Mouse (Mus musculus): ENCODE results near the gene Pex5l.

Gene Pex5l

GRCm38 (mm10) chr3:33142901-33143461, at the start of gene Pex5l:
Gene Pex5l, minus strand, starts transcription at chr3:33143247.
- Histone ChIP-seq H3K36me3 (ENCODE audit: control insufficient read depth, insufficient read depth, low read length, poor library complexity, severe bottlenecking) (no peaks in the 10 kb centered on the region), H3K27me3 (ENCODE audit: control insufficient read depth, insufficient read depth, low read length, poor library complexity, severe bottlenecking) (no peaks in the 10 kb centered on the region)
- no peak for DNase-seq (ENCODE audit: low read depth, low spot score)

DNA sequence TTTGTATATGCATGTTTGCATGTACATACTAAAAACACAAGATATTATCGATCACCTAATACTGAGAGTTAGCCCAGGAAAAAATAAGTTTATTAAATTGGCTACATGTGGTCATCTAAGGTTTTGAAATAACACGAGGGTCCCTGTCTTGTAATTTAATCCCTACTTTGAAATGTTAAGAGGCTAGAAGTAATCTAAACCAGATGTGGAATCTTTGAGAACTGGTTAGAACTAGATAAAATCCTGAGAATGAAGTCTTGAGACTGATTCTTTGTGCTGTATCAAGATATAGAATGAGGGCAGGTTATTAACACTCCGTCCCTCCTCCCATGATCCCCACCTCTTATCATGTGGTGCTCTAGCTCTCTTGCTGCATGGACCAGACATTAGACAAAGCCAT, 22.1 kb upstream of the Pex5l start:
- DNase-seq (ENCODE audit: low read depth, low spot score): no peak
- Histone ChIP-seq H3K36me3 (ENCODE audit: control insufficient read depth, insufficient read depth, low read length, poor library complexity, severe bottlenecking) (no peaks in the 10 kb centered on the region), H3K27me3 (ENCODE audit: control insufficient read depth, insufficient read depth, low read length, poor library complexity, severe bottlenecking) (no peaks in the 10 kb centered on the region)

- no peak for DNase-seq (ENCODE audit: low read depth, low spot score)
- H3K36me3 ChIP-seq (ENCODE audit: control insufficient read depth, insufficient read depth, low read length, poor library complexity, severe bottlenecking): no peaks in the 10 kb centered on the region
- no peaks in the 10 kb centered on the region for H3K27me3 ChIP-seq (ENCODE audit: control insufficient read depth, insufficient read depth, low read length, poor library complexity, severe bottlenecking)
Measured at GRCm38 (mm10) chr3:33163821-33164220, 20.8 kb upstream of the Pex5l start.

DNA sequence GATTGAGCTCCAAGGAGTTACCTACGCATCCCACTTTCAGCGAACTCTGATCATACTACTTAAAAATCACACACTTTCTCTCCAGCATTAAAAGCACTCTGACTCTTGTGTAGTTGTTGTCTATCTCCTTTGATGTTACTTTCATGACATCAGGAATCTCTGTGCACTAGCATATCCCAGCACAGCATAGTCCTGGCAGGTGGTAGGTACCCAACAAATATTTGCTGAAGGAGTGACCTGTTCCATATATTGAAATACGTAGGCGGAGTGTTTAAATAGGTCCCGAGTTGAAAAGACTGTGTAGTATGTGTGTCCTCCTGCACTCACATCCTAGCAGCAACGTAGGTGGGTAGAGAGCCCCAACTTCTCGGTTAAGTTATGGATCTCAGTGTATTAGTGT, 545 bp upstream of the Pex5l start:
- Histone ChIP-seq H3K36me3 (ENCODE audit: control insufficient read depth, insufficient read depth, low read length, poor library complexity, severe bottlenecking) (no peaks in the 10 kb centered on the region), H3K27me3 (ENCODE audit: control insufficient read depth, insufficient read depth, low read length, poor library complexity, severe bottlenecking) (no peaks in the 10 kb centered on the region)
- no peak for DNase-seq (ENCODE audit: low read depth, low spot score)

DNA sequence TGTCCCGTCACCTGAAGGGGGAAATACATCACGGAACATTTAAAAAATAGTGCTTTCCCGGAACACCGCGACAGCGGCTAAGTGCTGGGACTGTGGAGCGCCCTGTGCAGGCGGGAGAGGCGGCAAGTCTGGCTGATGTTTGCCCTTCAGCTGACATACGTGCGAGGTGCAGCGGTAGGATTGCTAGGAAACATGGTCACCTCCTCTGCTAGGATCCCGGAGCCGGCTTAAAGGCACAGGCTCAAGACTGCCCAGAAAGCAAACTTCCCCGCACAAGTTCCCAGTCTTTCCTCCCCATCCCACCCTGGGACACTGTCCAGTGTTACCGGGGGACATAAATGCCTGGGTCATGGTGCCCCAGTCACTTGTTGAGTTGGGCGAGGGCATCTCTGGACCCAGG, 649 bp downstream of the Pex5l start:
- no peaks in the 10 kb centered on the region for H3K27me3 ChIP-seq (ENCODE audit: control insufficient read depth, insufficient read depth, low read length, poor library complexity, severe bottlenecking)

GRCm38 (mm10) chr3:33129944-33130343, 13.1 kb downstream of the Pex5l start:
- DNase-seq (ENCODE audit: low read depth, low spot score): no peak
- no peaks in the 10 kb centered on the region for H3K36me3 ChIP-seq (ENCODE audit: control insufficient read depth, insufficient read depth, low read length, poor library complexity, severe bottlenecking)
- no peaks in the 10 kb centered on the region; the same call in 1 of the 2 replicates for H3K27me3 ChIP-seq (ENCODE audit: control insufficient read depth, insufficient read depth, low read length, poor library complexity, severe bottlenecking)

More for the DNA sequence above, 649 bp downstream of the Pex5l start:
- H3K36me3 ChIP-seq (ENCODE audit: control insufficient read depth, insufficient read depth, low read length, poor library complexity, severe bottlenecking): no peaks in the 10 kb centered on the region
- DNase-seq (ENCODE audit: low read depth, low spot score): no peak

DNA sequence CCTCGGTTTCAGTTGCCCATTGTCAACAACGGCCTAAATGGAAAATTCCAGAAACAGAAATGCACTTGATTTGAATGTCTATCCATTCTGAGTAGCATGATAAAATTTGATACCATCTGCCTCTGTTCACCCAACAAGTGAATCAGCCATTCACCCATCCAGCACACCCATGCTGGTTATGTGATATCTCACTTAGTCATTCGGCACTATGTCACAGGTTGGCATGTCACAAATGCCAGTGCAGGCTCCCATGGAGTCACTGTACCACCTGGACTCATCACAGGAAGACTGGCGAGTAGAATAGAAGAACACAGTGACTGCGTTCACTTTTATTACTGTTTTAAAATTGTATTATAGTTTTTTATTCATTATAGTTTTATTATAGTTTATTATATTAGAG, 18.3 kb downstream of the Pex5l start:
- H3K27me3 ChIP-seq (ENCODE audit: control insufficient read depth, insufficient read depth, low read length, poor library complexity, severe bottlenecking): no peaks in the 10 kb centered on the region; the same call in 1 of the 2 replicates
- no peaks in the 10 kb centered on the region for H3K36me3 ChIP-seq (ENCODE audit: control insufficient read depth, insufficient read depth, low read length, poor library complexity, severe bottlenecking)
- DNase-seq (ENCODE audit: low read depth, low spot score): no peak

- H3K27me3 ChIP-seq (ENCODE audit: control insufficient read depth, insufficient read depth, low read length, poor library complexity, severe bottlenecking): no peaks in the 10 kb centered on the region
- no peaks in the 10 kb centered on the region for H3K36me3 ChIP-seq (ENCODE audit: control insufficient read depth, insufficient read depth, low read length, poor library complexity, severe bottlenecking)
- no peak for DNase-seq (ENCODE audit: low read depth, low spot score)
Measured at GRCm38 (mm10) chr3:33105785-33106184, 37.3 kb downstream of the Pex5l start.

DNA sequence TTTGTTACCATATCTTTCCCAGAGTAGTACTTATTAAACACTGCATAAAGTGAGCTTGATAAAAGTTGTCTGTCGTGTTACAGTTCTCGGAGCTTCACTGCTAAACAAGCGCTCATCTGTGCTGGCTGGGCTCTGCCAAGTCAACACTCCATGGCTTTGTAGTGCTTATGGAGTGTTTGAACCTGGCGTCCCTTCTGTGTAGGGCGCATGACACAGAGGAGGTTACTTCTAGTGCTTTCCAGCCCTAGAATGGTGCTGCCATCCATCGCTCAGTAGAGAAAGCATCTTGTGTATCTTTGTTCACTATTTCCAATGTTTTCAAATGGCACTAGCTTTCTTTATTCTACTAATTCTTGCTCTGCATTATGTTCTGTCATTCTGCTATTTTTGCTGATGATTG, 39.5 kb downstream of the Pex5l start:
- no peak for DNase-seq (ENCODE audit: low read depth, low spot score)
- Histone ChIP-seq H3K36me3 (ENCODE audit: control insufficient read depth, insufficient read depth, low read length, poor library complexity, severe bottlenecking) (no peaks in the 10 kb centered on the region), H3K27me3 (ENCODE audit: control insufficient read depth, insufficient read depth, low read length, poor library complexity, severe bottlenecking) (no peaks in the 10 kb centered on the region)

GRCm38 (mm10) chr3:33098550-33099295, 44.3 kb downstream of the Pex5l start:
- H3K36me3 ChIP-seq (ENCODE audit: control insufficient read depth, insufficient read depth, low read length, poor library complexity, severe bottlenecking): no peaks in the 10 kb centered on the region
- no peak for DNase-seq (ENCODE audit: low read depth, low spot score)
- H3K27me3 ChIP-seq (ENCODE audit: control insufficient read depth, insufficient read depth, low read length, poor library complexity, severe bottlenecking): no peaks in the 10 kb centered on the region

DNA sequence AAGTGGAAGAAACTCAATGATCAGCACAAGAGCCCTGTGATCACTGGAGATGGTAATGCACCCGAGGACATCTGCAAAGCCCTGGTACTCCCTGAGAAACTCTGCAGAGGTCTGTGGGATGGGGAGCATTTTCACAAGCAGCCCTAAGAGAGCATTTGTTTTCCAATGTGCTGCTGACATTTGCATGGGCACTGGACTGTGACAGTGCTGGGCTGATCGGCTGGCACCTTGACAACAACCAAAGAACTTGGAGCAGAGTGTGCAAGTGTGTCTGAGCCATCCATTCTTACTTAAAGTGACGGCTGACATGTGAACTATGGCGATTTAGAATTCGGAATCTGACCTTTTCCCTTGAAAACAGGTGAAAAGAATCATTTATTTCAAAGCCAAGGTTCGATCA, 49.4 kb downstream of the Pex5l start:
- Histone ChIP-seq H3K27me3 (ENCODE audit: control insufficient read depth, insufficient read depth, low read length, poor library complexity, severe bottlenecking) (no peaks in the 10 kb centered on the region), H3K36me3 (ENCODE audit: control insufficient read depth, insufficient read depth, low read length, poor library complexity, severe bottlenecking) (no peaks in the 10 kb centered on the region)
- no peak for DNase-seq (ENCODE audit: low read depth, low spot score)

DNA sequence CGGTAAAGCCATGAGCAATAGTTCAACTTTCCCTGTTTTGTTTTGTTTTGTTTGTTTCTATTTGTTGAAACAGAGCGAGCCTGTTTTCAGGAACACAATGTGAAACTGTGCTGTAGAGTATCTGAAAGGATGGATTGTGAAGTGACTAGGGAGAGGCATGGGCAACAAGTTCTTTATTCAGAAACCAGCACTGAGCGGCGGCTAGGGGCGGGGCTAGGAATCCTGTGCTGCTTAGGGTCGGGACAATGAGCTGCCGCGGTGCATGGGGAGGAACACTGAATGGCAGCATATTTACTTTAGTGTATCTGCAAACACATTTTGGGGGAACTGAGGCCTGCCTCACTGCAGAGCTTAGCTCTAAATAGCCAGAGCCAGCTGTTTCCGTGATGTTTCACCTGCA, 53.0 kb downstream of the Pex5l start:
- Histone ChIP-seq H3K36me3 (ENCODE audit: control insufficient read depth, insufficient read depth, low read length, poor library complexity, severe bottlenecking) (no peaks in the 10 kb centered on the region), H3K27me3 (ENCODE audit: control insufficient read depth, insufficient read depth, low read length, poor library complexity, severe bottlenecking) (no peaks in the 10 kb centered on the region)
- DNase-seq (ENCODE audit: low read depth, low spot score): no peak

- Histone ChIP-seq H3K27me3 (ENCODE audit: control insufficient read depth, insufficient read depth, low read length, poor library complexity, severe bottlenecking) (no peaks in the 10 kb centered on the region), H3K36me3 (ENCODE audit: control insufficient read depth, insufficient read depth, low read length, poor library complexity, severe bottlenecking) (no peaks in the 10 kb centered on the region)
- no peak for DNase-seq (ENCODE audit: low read depth, low spot score)
Measured at GRCm38 (mm10) chr3:33089470-33089869, 53.6 kb downstream of the Pex5l start.

DNA sequence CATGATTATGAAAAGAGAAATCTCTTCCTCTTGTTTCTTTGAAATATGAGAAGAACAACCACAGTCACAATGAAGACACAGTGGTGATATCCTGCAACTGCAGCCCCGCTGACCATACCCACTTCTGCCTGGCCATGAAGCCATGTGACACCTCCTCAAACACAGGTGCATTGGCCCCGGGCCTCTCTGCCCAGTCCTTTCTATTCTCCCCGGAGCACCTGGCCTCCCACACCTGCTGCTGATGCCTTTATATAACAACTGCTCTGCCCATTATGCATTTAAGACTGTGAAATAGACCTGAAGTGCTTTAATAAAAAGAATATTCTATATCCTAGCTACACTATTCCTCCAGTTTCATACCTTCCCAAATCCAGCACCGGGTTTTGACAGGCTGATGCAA, 54.8 kb downstream of the Pex5l start:
- Histone ChIP-seq H3K27me3 (ENCODE audit: control insufficient read depth, insufficient read depth, low read length, poor library complexity, severe bottlenecking) (no peaks in the 10 kb centered on the region), H3K36me3 (ENCODE audit: control insufficient read depth, insufficient read depth, low read length, poor library complexity, severe bottlenecking) (no peaks in the 10 kb centered on the region)
- DNase-seq (ENCODE audit: low read depth, low spot score): no peak

DNA sequence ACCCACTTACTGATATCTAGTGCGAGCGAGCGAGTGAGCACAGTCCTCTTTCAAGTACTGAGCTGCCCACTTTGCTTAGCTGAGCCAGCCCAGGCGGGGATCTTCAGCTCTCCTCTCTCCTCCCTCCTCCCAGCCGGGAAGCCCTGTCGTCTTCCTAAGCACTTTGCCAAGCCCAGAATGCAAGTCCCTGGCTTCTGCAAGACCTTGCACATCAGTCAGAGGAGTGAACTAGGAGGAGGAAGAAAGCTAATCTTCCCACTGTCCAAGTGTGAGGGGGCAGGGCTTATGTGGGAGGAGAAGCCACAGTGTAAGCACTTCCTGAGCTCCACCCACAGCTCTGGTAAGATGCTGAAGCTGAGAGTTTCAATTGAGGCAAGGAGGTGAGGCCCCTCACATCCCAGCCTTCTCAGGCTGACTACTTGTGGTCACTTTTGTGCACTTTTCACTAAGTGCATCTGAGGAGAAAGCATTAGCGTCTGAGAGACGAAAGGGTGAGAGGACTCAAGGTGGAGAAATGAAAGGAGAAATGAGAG, 60.2 kb downstream of the Pex5l start:
- H3K36me3 ChIP-seq (ENCODE audit: control insufficient read depth, insufficient read depth, low read length, poor library complexity, severe bottlenecking): no peaks in the 10 kb centered on the region
- no peak for DNase-seq (ENCODE audit: low read depth, low spot score)
- H3K27me3 ChIP-seq (ENCODE audit: control insufficient read depth, insufficient read depth, low read length, poor library complexity, severe bottlenecking): no peaks in the 10 kb centered on the region

Data from splenic B cell, adult 2 months (primary cell).